Mouse (Mus musculus) CH12.LX (cell line): Measurements from ENCODE around the gene Olfr718-ps1. TPM values are rescaled to one million over a fixed set of nuclear protein-coding genes. Genes with fewer than 3 reads are reported as not detected.

Experiments
- DNase-seq: peaks from one replicate; pipeline ENCODE4 v3.0.0-alpha.2; 2013; ENCODE audit errors: extremely low read depth
- H3K27ac ChIP-seq: 2 replicates; pipeline ENCODE4 v1.5.1; 2012; ENCODE audit warnings: low read depth, mild to moderate bottlenecking, control low read depth, moderate library complexity; ENCODE audit not compliant: insufficient read depth
- H3K27me3 ChIP-seq: replicated peaks from 2 replicates; pipeline ENCODE3; 2012; ENCODE audit warnings: inconsistent platforms
- H3K36me3 ChIP-seq, 2 experiments: replicated peaks in 1 of 2; 2 replicates each; pipeline versions ENCODE3 to v1.6.1; 2012; ENCODE audit warnings: inconsistent platforms in 1 of 2, low read length in 1 of 2, mild to moderate bottlenecking in 1 of 2, mixed read lengths in 1 of 2, moderate library complexity in 1 of 2; ENCODE audit not compliant: control insufficient read depth in 1 of 2, insufficient read depth in 1 of 2
- H3K4me1 ChIP-seq, 2 experiments: 2 replicates each; pipeline ENCODE4 v1.6.1; 2012; ENCODE audit warnings: inconsistent platforms in 1 of 2, moderate library complexity in 1 of 2; ENCODE audit not compliant: insufficient read depth in 2 of 2, control insufficient read depth in 1 of 2
- H3K4me2 ChIP-seq: 2 replicates; pipeline ENCODE4 v1.6.1; 2012; ENCODE audit warnings: low read depth, mild to moderate bottlenecking, control low read depth; ENCODE audit not compliant: poor library complexity, insufficient read depth, severe bottlenecking
- H3K4me3 ChIP-seq, 3 experiments: fragments of 150-350 bp in 1 of 3; sonication (generic) in 1 of 3; replicated peaks in 1 of 3; 2 replicates each; pipeline versions ENCODE3 to v1.5.1; 2011 to 2012; ENCODE audit warnings: low read depth in 2 of 3, low read length in 2 of 3, mild to moderate bottlenecking in 2 of 3, moderate library complexity in 2 of 3, control low read depth in 1 of 3, improper control_type of control experiment in 1 of 3, inconsistent platforms in 1 of 3, mixed read lengths in 1 of 3; ENCODE audit not compliant: poor library complexity in 1 of 3
- H3K79me2 ChIP-seq: replicated peaks from 2 replicates; pipeline ENCODE4 v1.6.1; 2012; ENCODE audit warnings: mild to moderate bottlenecking, moderate library complexity; ENCODE audit not compliant: control insufficient read depth, poor library complexity, insufficient read depth, severe bottlenecking; ENCODE audit errors: extremely low read depth
- H3K9ac ChIP-seq: 2 replicates; pipeline ENCODE4 v1.6.1; 2012; ENCODE audit warnings: low read depth, mild to moderate bottlenecking, control low read depth, moderate library complexity; ENCODE audit not compliant: insufficient read depth
- H3K9me3 ChIP-seq: replicated peaks from 2 replicates; pipeline ENCODE3; 2012; ENCODE audit warnings: low read length, inconsistent platforms, mixed read lengths
- CTCF ChIP-seq, 2 experiments: IDR thresholded peaks in 1 of 2; conservative IDR thresholded peaks in 1 of 2; 2 replicates each; pipeline ENCODE4 v1.5.1; 2011 to 2012; ENCODE audit warnings: low read depth in 2 of 2, low read length in 2 of 2, improper control_type of control experiment in 1 of 2, inconsistent platforms in 1 of 2, mild to moderate bottlenecking in 1 of 2, moderate library complexity in 1 of 2
- ELF1 ChIP-seq: IDR thresholded peaks from 2 replicates; pipeline ENCODE4 v1.6.1; 2014; ENCODE audit warnings: low read depth, mild to moderate bottlenecking, inconsistent platforms, low read length, improper control_type of control experiment
- ETS1 ChIP-seq: conservative IDR thresholded peaks from 2 replicates; pipeline ENCODE4 v1.6.1; 2012; ENCODE audit warnings: low read depth, mild to moderate bottlenecking, inconsistent platforms, low read length, improper control_type of control experiment, moderate library complexity
- GABPA ChIP-seq: IDR thresholded peaks from 2 replicates; pipeline ENCODE4 v1.6.1; 2012; ENCODE audit warnings: low read depth, low read length, improper control_type of control experiment, inconsistent platforms; ENCODE audit not compliant: insufficient replicate concordance
- HCFC1 ChIP-seq: IDR thresholded peaks from 2 replicates; pipeline ENCODE4 v1.6.1; 2012; ENCODE audit warnings: low read depth, mild to moderate bottlenecking, inconsistent platforms, low read length, improper control_type of control experiment
- IRF4 ChIP-seq: IDR thresholded peaks from 2 replicates; pipeline ENCODE4 v1.6.1; 2014; ENCODE audit warnings: low read depth, mild to moderate bottlenecking, inconsistent platforms, low read length, improper control_type of control experiment
- JUN ChIP-seq: IDR thresholded peaks from 2 replicates; pipeline ENCODE4 v1.6.1; 2011; ENCODE audit warnings: low read depth, mild to moderate bottlenecking, low read length, improper control_type of control experiment, moderate library complexity; ENCODE audit not compliant: insufficient read depth
- MAZ ChIP-seq: IDR thresholded peaks from 2 replicates; pipeline ENCODE4 v1.6.1; 2012; ENCODE audit warnings: low read depth, mild to moderate bottlenecking, inconsistent platforms, low read length, improper control_type of control experiment, moderate library complexity
- MXI1 ChIP-seq: IDR thresholded peaks from 2 replicates; pipeline ENCODE4 v1.6.1; 2011; ENCODE audit warnings: mild to moderate bottlenecking, low read depth, low read length, improper control_type of control experiment
- PAX5 ChIP-seq: IDR thresholded peaks from 2 replicates; pipeline ENCODE4 v1.6.1; 2012; ENCODE audit warnings: low read length, inconsistent platforms, mixed read lengths
- POLR2AphosphoS2 ChIP-seq: IDR thresholded peaks from 2 replicates; pipeline ENCODE4 v1.6.1; 2011; ENCODE audit warnings: low read depth, low read length, improper control_type of control experiment
- RAD21 ChIP-seq: IDR thresholded peaks from 2 replicates; pipeline ENCODE4 v1.6.1; 2011; ENCODE audit warnings: low read depth, mild to moderate bottlenecking, low read length, improper control_type of control experiment, moderate library complexity
- SMC3 ChIP-seq: IDR thresholded peaks from 2 replicates; pipeline ENCODE4 v1.6.1; 2011; ENCODE audit warnings: low read depth, low read length, improper control_type of control experiment
- TBP ChIP-seq: conservative IDR thresholded peaks from 2 replicates; pipeline ENCODE4 v1.6.1; 2011; ENCODE audit warnings: low read depth, low read length, improper control_type of control experiment
- UBTF ChIP-seq: IDR thresholded peaks from 2 replicates; pipeline ENCODE4 v1.6.1; 2012; ENCODE audit warnings: low read depth, mild to moderate bottlenecking, inconsistent platforms, low read length, improper control_type of control experiment, moderate library complexity
- USF1 ChIP-seq: IDR thresholded peaks from 2 replicates; pipeline ENCODE4 v1.6.1; 2014; ENCODE audit warnings: low read depth, mild to moderate bottlenecking, inconsistent platforms, low read length, improper control_type of control experiment
- USF2 ChIP-seq: conservative IDR thresholded peaks from 2 replicates; pipeline ENCODE4 v1.6.1; 2011; ENCODE audit warnings: low read depth, low read length, improper control_type of control experiment
- ZKSCAN1 ChIP-seq: IDR thresholded peaks from 2 replicates; pipeline ENCODE4 v1.6.1; 2012; ENCODE audit warnings: low read depth, inconsistent platforms, low read length, improper control_type of control experiment, borderline replicate concordance
- ZMIZ1 ChIP-seq: IDR thresholded peaks from 2 replicates; pipeline ENCODE4 v1.6.1; 2012; ENCODE audit warnings: low read depth, mild to moderate bottlenecking, inconsistent platforms, low read length, improper control_type of control experiment
- dilution Hi-C: fragments of 300-500 bp; cut with MboI; formaldehyde crosslinking; loops from 2 replicates; pipeline ENCODE4 v1.14.3; 2020; ENCODE audit warnings: low sequenced_read_pairs; ENCODE audit not compliant: extremely low pct_unique_long_range_greater_than_20kb, extremely low pct_ligation_motif_present
- in situ Hi-C: fragments of 300-500 bp; cut with MboI; formaldehyde crosslinking; loops from 3 replicates; pipeline ENCODE4 v1.14.3; 2019; ENCODE audit warnings: low sequenced_read_pairs, low pct_ligation_motif_present, low pct_unique_long_range_greater_than_20kb, mixed read lengths
- polyA plus RNA-seq: library from polyadenylated mRNA; unstranded; fragments of >175 nt; gene quantifications from 2 replicates; pipeline ENCODE4 v1.2.1, GENCODE M21; 2012; ENCODE audit warnings: low read depth; ENCODE audit not compliant: insufficient read length
- total RNA-seq, 2 experiments: library from RNA; depleted of rRNA; stranded (reverse); fragments of 300-350 nt in 1 of 2; fragments of >200 nt in 1 of 2; gene quantifications; 2 replicates each; pipeline ENCODE4 v1.2.3; 2012 to 2014

Olfr718-ps1 gene
- total and polyA plus RNA-seq, 3 experiments = not detected

GRCm38 (mm10) chr5:143125601-143126000 lies 21.8 kb downstream of the Olfr718-ps1 start:
- H3K36me3 ChIP-seq = no peaks in the 10 kb centered on the region
- peaks cover 5% of the 10 kb centered on the region for H3K27me3 ChIP-seq
- no peak for TF ChIP-seq SMC3
- TF ChIP-seq, all 38 proteins: peak for 0
- dilution Hi-C loops (no loop called here), in situ Hi-C loops (no loop called here)
- Histone ChIP-seq H3K79me2 (no peaks in the 10 kb centered on the region), H3K4me2 (no peak overlapping the region), H3K27ac (no peak overlapping the region), H3K4me1 (peaks cover 0 to 4% of the 10 kb centered on the region in 2 experiments; a peak in 1 of 4 replicates), H3K9me3 (peaks cover 2% of the 10 kb centered on the region), H3K9ac (no peak overlapping the region), H3K4me3 (no peak overlapping the region)
- no peak for DNase-seq

- Histone ChIP-seq H3K4me1 (peaks cover 0 to 4% of the 10 kb centered on the region in 2 experiments; a peak in 1 of 4 replicates), H3K4me2 (no peak overlapping the region), H3K36me3 (no peaks in the 10 kb centered on the region), H3K4me3 (no peak overlapping the region), H3K27ac (no peak overlapping the region), H3K79me2 (no peaks in the 10 kb centered on the region), H3K9me3 (no peaks in the 10 kb centered on the region), H3K27me3 (peaks cover 5% of the 10 kb centered on the region), H3K9ac (no peak overlapping the region)
- TF ChIP-seq ETS1 = no peak
- TF ChIP-seq UBTF = no peak
- no peak for TF ChIP-seq ZMIZ1
- no peak for TF ChIP-seq ELF1
- TF ChIP-seq TBP = no peak
- no peak for TF ChIP-seq HCFC1
- no peak for TF ChIP-seq MAZ
- no peak for TF ChIP-seq ZKSCAN1
- no peak for TF ChIP-seq MXI1
- no peak for TF ChIP-seq RAD21
- TF ChIP-seq PAX5 = no peak
- no peak for TF ChIP-seq USF1
- no peak for TF ChIP-seq GABPA
- TF ChIP-seq IRF4 = no peak
- TF ChIP-seq USF2 = no peak
- no peak for TF ChIP-seq CTCF (conservative IDR thresholded peaks at IDR 0.05 in 1 of 2, IDR thresholded peaks at IDR 0.05 in 1 of 2; ENCODE audit: low read depth in 2 of 2, low read length in 2 of 2)
- TF ChIP-seq JUN = no peak
- no peak for TF ChIP-seq SMC3
- no peak for TF ChIP-seq POLR2AphosphoS2
- in situ Hi-C loops = no loop called here
- dilution Hi-C loops = no loop called here
- no peak for DNase-seq
These were observed 22.5 kb downstream of the Olfr718-ps1 start for GRCm38 (mm10) chr5:143124805-143125378.
